Mouse (Mus musculus) MEL (cell line): ENCODE data around the gene Dnase1l3. TPM values are rescaled to one million over a fixed set of nuclear protein-coding genes. Genes with fewer than 3 reads are reported as not detected.

Experiments used
- DNase-seq: peaks from one replicate; pipeline ENCODE4 v3.0.0; 2011; ENCODE audit warnings: low read depth, low spot score
- H3K27ac ChIP-seq: 2 replicates; pipeline ENCODE4 v1.5.1; 2012; ENCODE audit warnings: low read depth, mild to moderate bottlenecking, control low read depth, low read length, moderate library complexity; ENCODE audit not compliant: control insufficient read depth
- H3K27me3 ChIP-seq, 2 experiments: fragments of 150-350 bp in 1 of 2; sonication (generic) in 1 of 2; 2 replicates each; pipeline ENCODE4 v1.6.1; 2012; ENCODE audit warnings: low read length in 2 of 2, mild to moderate bottlenecking in 2 of 2, improper control_type of control experiment in 1 of 2, moderate library complexity in 1 of 2; ENCODE audit not compliant: insufficient read depth in 2 of 2, control insufficient read depth in 1 of 2
- H3K36me3 ChIP-seq, 2 experiments: 2 replicates each; pipeline ENCODE4 v1.6.1; 2012 to 2014; ENCODE audit warnings: low read length in 2 of 2, improper control_type of control experiment in 1 of 2, inconsistent platforms in 1 of 2, mild to moderate bottlenecking in 1 of 2; ENCODE audit not compliant: insufficient read depth in 2 of 2, control insufficient read depth in 1 of 2
- H3K4me1 ChIP-seq, 2 experiments: fragments of 150-350 bp in 1 of 2; sonication (generic) in 1 of 2; 2 replicates each; pipeline ENCODE4 v1.6.1; 2012; ENCODE audit warnings: low read length in 2 of 2, improper control_type of control experiment in 1 of 2, mild to moderate bottlenecking in 1 of 2; ENCODE audit not compliant: insufficient read depth in 2 of 2, control insufficient read depth in 1 of 2
- H3K4me3 ChIP-seq, 2 experiments: fragments of 150-350 bp in 1 of 2; sonication (generic) in 1 of 2; 2 replicates each; pipeline ENCODE4 v1.5.1; 2012; ENCODE audit warnings: low read depth in 2 of 2, low read length in 2 of 2, mild to moderate bottlenecking in 2 of 2, moderate library complexity in 2 of 2, control low read depth in 1 of 2, improper control_type of control experiment in 1 of 2; ENCODE audit not compliant: control insufficient read depth in 1 of 2, insufficient read depth in 1 of 2
- H3K79me2 ChIP-seq: 2 replicates; pipeline ENCODE4 v1.6.1; 2012; ENCODE audit warnings: mild to moderate bottlenecking, low read length, moderate library complexity; ENCODE audit not compliant: control insufficient read depth, poor library complexity, insufficient read depth
- H3K9ac ChIP-seq: 2 replicates; pipeline ENCODE4 v1.6.1; 2012; ENCODE audit warnings: low read depth, mild to moderate bottlenecking, control low read depth, low read length, moderate library complexity; ENCODE audit not compliant: control insufficient read depth, poor library complexity, severe bottlenecking
- H3K9me3 ChIP-seq: fragments of 150-350 bp; sonication (generic); replicated peaks from 2 replicates; pipeline ENCODE4 v1.6.1; 2012; ENCODE audit warnings: mild to moderate bottlenecking, low read length, improper control_type of control experiment, moderate library complexity; ENCODE audit not compliant: insufficient read depth
- CHD1 ChIP-seq: IDR thresholded peaks from 2 replicates; pipeline ENCODE4 v1.6.1; 2012; ENCODE audit warnings: low read depth, mild to moderate bottlenecking, inconsistent platforms, low read length, improper control_type of control experiment
- CTCF ChIP-seq, 3 experiments: IDR thresholded peaks in 2 of 3; conservative IDR thresholded peaks in 1 of 3; 2 replicates each; pipeline ENCODE4 v1.5.1; 2011 to 2012; ENCODE audit warnings: low read length in 3 of 3, low read depth in 2 of 3, mild to moderate bottlenecking in 2 of 3, improper control_type of control experiment in 1 of 3, inconsistent platforms in 1 of 3, mixed read lengths in 1 of 3, moderate library complexity in 1 of 3; ENCODE audit not compliant: control insufficient read depth in 1 of 3, insufficient read depth in 1 of 3, poor library complexity in 1 of 3, severe bottlenecking in 1 of 3
- ELF1 ChIP-seq: IDR thresholded peaks from 2 replicates; pipeline ENCODE4 v1.6.1; 2014; ENCODE audit warnings: low read depth, mild to moderate bottlenecking, inconsistent platforms, low read length, improper control_type of control experiment, moderate library complexity
- EP300 ChIP-seq, 2 experiments: IDR thresholded peaks; 2 replicates each; pipeline ENCODE4 v1.6.1; 2011; ENCODE audit warnings: improper control_type of control experiment in 2 of 2, low read length in 2 of 2, low read depth in 1 of 2, mild to moderate bottlenecking in 1 of 2
- ETS1 ChIP-seq: IDR thresholded peaks from 2 replicates; pipeline ENCODE4 v1.6.1; 2012; ENCODE audit warnings: low read depth, mild to moderate bottlenecking, inconsistent platforms, low read length, improper control_type of control experiment, moderate library complexity
- GATA1 ChIP-seq: IDR thresholded peaks from 2 replicates; pipeline ENCODE4 v1.6.1; 2011; ENCODE audit warnings: low read depth, low read length, improper control_type of control experiment
- JUND ChIP-seq: IDR thresholded peaks from 2 replicates; pipeline ENCODE4 v1.6.1; 2011; ENCODE audit warnings: low read depth, mild to moderate bottlenecking, improper control_type of control experiment, low read length
- KAT2A ChIP-seq: conservative IDR thresholded peaks from 2 replicates; pipeline ENCODE4 v1.6.1; 2012; ENCODE audit warnings: low read depth, low read length, improper control_type of control experiment, inconsistent platforms
- MAX ChIP-seq: IDR thresholded peaks from 2 replicates; pipeline ENCODE4 v1.6.1; 2011; ENCODE audit warnings: low read length, improper control_type of control experiment
- MXI1 ChIP-seq: IDR thresholded peaks from 2 replicates; pipeline ENCODE4 v1.6.1; 2011; ENCODE audit warnings: mild to moderate bottlenecking, low read depth, low read length, improper control_type of control experiment
- MYB ChIP-seq: IDR thresholded peaks from 2 replicates; pipeline ENCODE4 v1.6.1; 2011; ENCODE audit warnings: mild to moderate bottlenecking, low read depth, low read length, improper control_type of control experiment
- MYC ChIP-seq: IDR thresholded peaks from 2 replicates; pipeline ENCODE4 v1.6.1; 2011; ENCODE audit warnings: low read depth, mild to moderate bottlenecking, low read length, improper control_type of control experiment, moderate library complexity
- NELFE ChIP-seq: IDR thresholded peaks from 2 replicates; pipeline ENCODE4 v1.6.1; 2011; ENCODE audit warnings: low read depth, low read length, improper control_type of control experiment
- POLR2A ChIP-seq, 2 experiments: IDR thresholded peaks; 2 replicates each; pipeline ENCODE4 v1.6.1; 2011 to 2012; ENCODE audit warnings: low read length in 2 of 2, mild to moderate bottlenecking in 2 of 2, control low read depth in 1 of 2, improper control_type of control experiment in 1 of 2, low read depth in 1 of 2, moderate library complexity in 1 of 2; ENCODE audit not compliant: control insufficient read depth in 1 of 2, insufficient read depth in 1 of 2, poor library complexity in 1 of 2
- POLR2AphosphoS5 ChIP-seq: IDR thresholded peaks from 2 replicates; pipeline ENCODE4 v1.6.1; 2012; ENCODE audit warnings: low read depth, borderline replicate concordance, mild to moderate bottlenecking, inconsistent platforms, low read length, moderate library complexity, mixed read lengths
- RAD21 ChIP-seq: IDR thresholded peaks from 2 replicates; pipeline ENCODE4 v1.6.1; 2011; ENCODE audit warnings: mild to moderate bottlenecking, low read depth, low read length, improper control_type of control experiment
- SIN3A ChIP-seq: IDR thresholded peaks from 2 replicates; pipeline ENCODE4 v1.6.1; 2012; ENCODE audit warnings: low read length, improper control_type of control experiment, inconsistent platforms
- USF1 ChIP-seq: IDR thresholded peaks from 2 replicates; pipeline ENCODE4 v1.6.1; 2014; ENCODE audit warnings: low read depth, mild to moderate bottlenecking, inconsistent platforms, low read length, improper control_type of control experiment, moderate library complexity
- USF2 ChIP-seq, 2 experiments: IDR thresholded peaks; 2 replicates each; pipeline ENCODE4 v1.6.1; 2011 to 2012; ENCODE audit warnings: improper control_type of control experiment in 2 of 2, low read length in 2 of 2, borderline replicate concordance in 1 of 2, inconsistent platforms in 1 of 2, low read depth in 1 of 2, mild to moderate bottlenecking in 1 of 2; ENCODE audit not compliant: insufficient read depth in 1 of 2
- ZC3H11A ChIP-seq: IDR thresholded peaks from 2 replicates; pipeline ENCODE4 v1.6.1; 2012; ENCODE audit warnings: low read depth, mild to moderate bottlenecking, inconsistent platforms, low read length, improper control_type of control experiment
- polyA plus RNA-seq, 2 experiments: library from polyadenylated mRNA; stranded (reverse) in 1 of 2; unstranded in 1 of 2; fragments of >175 nt in 1 of 2; fragments of >200 nt in 1 of 2; gene quantifications; 2 replicates each; pipeline versions ENCODE4 v1.2.1 to v1.2.4; 2012; ENCODE audit warnings: low replicate concordance in 2 of 2, low read depth in 1 of 2; ENCODE audit not compliant: insufficient read length in 2 of 2, insufficient read depth in 1 of 2, missing spikeins in 1 of 2
- total RNA-seq: library from RNA; depleted of rRNA; stranded (reverse); fragments of 300-350 nt; gene quantifications from 2 replicates; pipeline ENCODE4 v1.2.3, GENCODE M21; 2012

Gene Dnase1l3
- total and polyA plus RNA-seq, 3 experiments: not detected

- H3K27me3 ChIP-seq: no peaks in the 10 kb centered on the region
- no peaks in the 10 kb centered on the region for H3K9me3 ChIP-seq
- no peak for DNase-seq
- H3K4me1 ChIP-seq: no peaks in the 10 kb centered on the region
- H3K27ac ChIP-seq: no peak overlapping the region
- H3K36me3 ChIP-seq: no peaks in the 10 kb centered on the region
- TF ChIP-seq ZC3H11A (no peak), KAT2A (no peak), MAX (no peak), RAD21 (no peak)
- H3K9ac ChIP-seq: no peak overlapping the region
- H3K4me3 ChIP-seq: no peak overlapping the region
- no peaks in the 10 kb centered on the region for H3K79me2 ChIP-seq
These were observed 4.4 kb downstream of the Dnase1l3 start for GRCm38 (mm10) chr14:7989961-7990360.

GRCm38 (mm10) chr14:7989371-7989770 is 5.0 kb downstream of the Dnase1l3 start:
- Histone ChIP-seq H3K27me3 (no peaks in the 10 kb centered on the region), H3K4me1 (no peaks in the 10 kb centered on the region), H3K79me2 (no peaks in the 10 kb centered on the region), H3K9ac (no peak overlapping the region), H3K36me3 (no peaks in the 10 kb centered on the region), H3K9me3 (no peaks in the 10 kb centered on the region), H3K27ac (no peak overlapping the region), H3K4me3 (no peak overlapping the region)
- TF ChIP-seq NELFE (no peak), ELF1 (no peak)
- DNase-seq: no peak

GRCm38 (mm10) chr14:7986913-7987312 is 7.5 kb downstream of the Dnase1l3 start:
- no peaks in the 10 kb centered on the region for H3K79me2 ChIP-seq
- H3K27ac ChIP-seq: no peak overlapping the region
- no peaks in the 10 kb centered on the region for H3K4me1 ChIP-seq
- no peaks in the 10 kb centered on the region for H3K9me3 ChIP-seq
- no peak overlapping the region for H3K4me3 ChIP-seq
- DNase-seq: no peak
- TF ChIP-seq JUND (no peak), SIN3A (no peak), ELF1 (no peak), MYC (no peak), USF1 (no peak), USF2 (IDR thresholded peaks at IDR 0.05; ENCODE audit: borderline replicate concordance in 1 of 2, insufficient read depth in 1 of 2, low read depth in 1 of 2, low read length in 2 of 2) (no peak), POLR2A (IDR thresholded peaks at IDR 0.05; ENCODE audit: control insufficient read depth in 1 of 2, insufficient read depth in 1 of 2, low read depth in 1 of 2, low read length in 2 of 2, poor library complexity in 1 of 2) (no peak), CHD1 (no peak), POLR2AphosphoS5 (no peak), ETS1 (no peak), CTCF (IDR thresholded peaks at IDR 0.05 in 2 of 3, conservative IDR thresholded peaks at IDR 0.05 in 1 of 3; ENCODE audit: control insufficient read depth in 1 of 3, insufficient read depth in 1 of 3, low read depth in 2 of 3, low read length in 3 of 3, poor library complexity in 1 of 3, severe bottlenecking in 1 of 3) (no peak), MYB (no peak), GATA1 (no peak), EP300 (IDR thresholded peaks at IDR 0.05; ENCODE audit: low read depth in 1 of 2, low read length in 2 of 2) (no peak), MXI1 (no peak)
- H3K27me3 ChIP-seq: no peaks in the 10 kb centered on the region; a peak in 1 of 4 replicates
- no peaks in the 10 kb centered on the region for H3K36me3 ChIP-seq
- H3K9ac ChIP-seq: no peak overlapping the region
